Mouse (Mus musculus) mouse embryonic stem cell (cell line): ENCODE measurements around the gene Wdhd1.
"Not testable (repeated sequence)": the region's sequence is repeated elsewhere in the genome, so short reads cannot be mapped to it uniquely, and the experiment has no call there.

Source experiments
- in situ Hi-C, 2 experiments: fragments of 300-500 bp; cut with MboI; formaldehyde crosslinking; loops; 1 replicate in 1 of 2; 3 replicates in 1 of 2; pipeline ENCODE4 v1.14.3; 2019 to 2020; ENCODE audit warnings: low sequenced_read_pairs in 2 of 2, low pct_unique_long_range_greater_than_20kb in 1 of 2, mixed read lengths in 1 of 2; ENCODE audit not compliant: unreplicated experiment in 1 of 2

The Wdhd1 gene

DNA sequence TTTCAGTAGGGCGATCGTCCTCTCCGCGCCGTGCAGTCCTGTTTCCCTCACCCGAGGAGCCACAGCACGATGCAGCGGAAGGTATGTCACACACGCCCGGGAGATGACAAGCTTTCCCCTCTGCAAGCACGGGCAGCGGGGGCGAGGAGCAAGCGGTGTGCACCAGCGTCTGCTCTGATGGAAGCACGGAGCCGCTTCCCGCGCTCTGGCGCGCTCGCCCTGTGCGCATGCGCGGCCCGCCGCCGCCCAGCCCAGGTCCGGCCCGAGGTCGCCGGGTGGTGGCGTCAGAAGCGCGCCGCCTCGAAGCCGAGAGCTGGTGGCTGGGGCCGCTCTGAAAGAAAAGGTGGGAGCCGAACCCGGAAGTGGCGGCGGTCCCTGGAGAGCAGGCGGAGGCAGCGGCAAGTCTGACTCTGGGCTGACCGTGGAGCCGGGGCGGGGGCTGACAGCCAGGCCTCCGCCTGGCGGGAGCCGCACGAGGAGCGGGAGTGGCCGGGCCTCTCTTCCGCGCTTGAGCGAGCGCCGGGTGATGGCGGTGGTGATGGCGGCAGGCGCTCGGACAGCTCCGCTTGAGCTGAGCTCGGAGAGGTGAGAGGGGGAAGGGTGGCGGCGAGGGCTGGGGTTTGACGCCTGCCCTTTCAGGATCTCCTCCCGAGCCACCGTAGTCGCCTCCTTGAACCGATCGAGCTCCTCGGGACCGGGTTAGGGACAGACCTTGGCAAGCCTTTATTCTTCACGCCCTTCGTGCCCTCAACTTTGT is at the start of gene Wdhd1, which contains the start of gene Socs4:
Gene Wdhd1, minus strand, starts transcription at position 221 of the 757 bp plus-strand sequence.
Gene Socs4, plus strand, starts transcription at position 295 of the 757 bp plus-strand sequence.
- in situ Hi-C loops: no loop called here

DNA sequence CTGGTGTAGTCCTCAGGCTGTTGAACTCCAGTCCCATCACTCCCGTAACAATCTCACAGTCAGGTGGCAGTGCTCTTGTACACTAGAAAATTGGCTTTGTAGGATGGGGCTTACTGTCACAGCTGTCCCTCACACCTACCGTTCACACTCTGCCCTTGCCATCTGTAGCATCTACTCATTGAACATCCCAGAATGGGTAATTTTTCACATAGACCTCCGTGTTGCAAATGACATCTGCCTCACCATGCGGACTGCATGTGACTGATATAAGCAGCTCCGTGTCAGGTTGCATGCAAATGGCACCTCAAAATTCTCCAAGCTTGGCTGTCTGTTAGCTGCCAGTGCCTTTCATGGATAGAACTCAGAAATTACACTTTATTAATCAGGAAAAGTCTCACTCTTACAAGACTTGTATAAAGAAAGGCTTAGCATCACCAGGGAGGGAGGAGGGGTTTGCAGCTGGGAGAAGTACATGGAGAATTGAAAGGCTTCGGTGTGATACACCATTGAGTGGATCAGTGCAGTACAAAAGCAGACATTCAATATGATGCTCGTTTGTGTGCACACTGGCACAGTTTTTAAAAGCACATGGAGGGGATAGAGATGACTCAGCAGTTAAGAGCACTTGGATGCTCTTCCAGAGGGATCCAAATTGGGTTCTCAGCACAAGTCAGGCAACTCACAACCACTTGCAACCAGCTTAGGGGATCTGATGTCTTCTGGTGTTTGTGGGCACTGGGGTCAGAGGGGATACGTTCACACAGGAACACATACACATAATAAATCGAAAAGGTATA is 49.5 kb upstream of the Wdhd1 start:
- in situ Hi-C loops: no loop called here

DNA sequence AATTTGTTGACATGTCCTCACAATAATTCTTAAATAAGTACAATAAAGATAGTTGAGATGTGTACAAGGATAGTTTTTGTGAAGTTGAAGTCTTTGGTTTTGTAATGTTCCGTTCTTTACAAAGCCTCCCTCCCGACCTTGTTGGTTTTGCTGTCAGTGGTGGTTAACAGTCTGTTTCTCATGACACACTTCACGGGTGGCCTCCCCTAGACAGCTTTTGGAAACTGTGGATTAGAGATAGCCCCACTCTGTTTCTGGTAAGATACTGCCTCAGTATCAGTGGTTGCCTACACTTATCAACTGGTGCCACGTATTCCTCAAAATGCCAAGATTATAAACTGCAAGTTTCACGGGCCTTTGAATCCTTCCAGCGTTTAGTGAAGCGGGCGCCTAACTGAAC is 44.9 kb upstream of the Wdhd1 start:
- in situ Hi-C loops: not testable (repeated sequence)

DNA sequence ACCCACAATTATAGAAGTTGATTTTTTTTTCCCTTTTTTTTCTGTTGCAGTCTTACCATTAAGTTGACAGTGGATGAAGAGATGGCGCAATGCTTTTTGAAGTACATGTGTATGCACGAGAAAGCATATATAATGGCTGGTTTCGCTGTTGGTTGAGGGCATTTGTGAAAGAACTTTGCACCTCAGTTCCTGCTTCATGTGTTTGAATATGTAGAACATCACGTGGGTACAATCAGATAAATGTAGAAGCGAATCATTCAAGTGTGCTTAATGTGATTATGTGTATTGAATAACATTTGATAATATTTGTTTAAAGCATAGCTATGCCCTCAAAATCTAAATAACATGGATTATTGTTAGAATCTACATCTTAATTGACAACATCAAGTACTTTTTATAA is 42.7 kb upstream of the Wdhd1 start:
- in situ Hi-C loops: no loop called here

DNA sequence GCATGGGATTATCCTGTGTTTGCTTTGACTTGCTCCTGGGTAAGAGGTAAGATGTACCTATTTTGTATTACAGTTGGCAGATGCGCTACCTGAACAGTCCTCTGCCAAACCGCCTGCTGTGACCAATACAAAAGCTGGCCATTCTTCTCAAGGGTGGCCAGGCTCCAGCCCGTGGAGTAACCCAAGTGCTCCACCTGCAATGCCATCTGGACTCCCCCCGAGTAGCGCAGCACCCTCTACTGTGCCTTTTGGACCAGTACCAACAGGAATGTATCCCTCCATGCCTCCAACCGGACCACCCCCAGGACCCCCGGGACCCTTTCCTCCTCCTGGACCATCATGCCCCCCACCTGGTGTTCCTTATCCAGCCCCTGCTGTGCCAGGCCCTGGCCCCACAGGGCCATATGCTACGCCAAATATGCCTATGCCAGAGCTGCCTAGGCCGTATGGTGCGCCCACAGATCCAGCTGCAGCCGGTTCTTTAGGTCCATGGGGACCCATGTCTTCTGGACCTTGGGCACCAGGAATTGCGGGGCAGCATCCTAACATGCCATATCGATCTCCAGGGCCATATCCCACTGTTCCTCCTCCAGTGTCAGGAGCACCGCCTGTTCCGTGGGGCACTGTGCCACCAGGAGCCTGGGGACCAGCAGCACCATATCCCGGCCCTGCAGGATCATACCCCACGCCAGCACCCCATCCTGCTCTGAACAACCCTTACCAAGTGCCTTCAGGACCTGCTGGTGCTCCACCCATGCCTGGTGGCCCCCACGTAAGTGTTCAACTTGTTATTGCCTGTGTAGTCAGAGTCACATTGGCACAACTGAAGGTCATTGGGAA is 33.9 kb upstream of the Wdhd1 start:
- in situ Hi-C loops: no loop called here

DNA sequence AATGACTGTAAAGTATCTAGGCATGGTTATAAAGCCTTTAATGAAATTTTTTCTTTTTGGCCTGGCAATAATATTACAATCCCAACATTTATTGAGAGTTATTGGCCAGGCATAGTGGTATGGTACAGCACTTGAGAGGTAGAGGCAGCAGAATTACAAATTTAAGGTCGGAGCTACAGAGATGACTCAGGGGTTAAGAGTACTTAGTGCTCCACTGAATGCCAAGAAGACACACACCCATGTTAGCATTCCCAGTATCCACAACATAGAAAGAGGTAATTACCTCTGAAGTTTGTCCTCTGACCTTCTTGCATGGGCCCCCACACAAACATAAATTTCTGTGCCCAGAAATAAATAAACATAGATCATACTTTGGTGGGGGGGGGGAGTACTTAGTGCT is 32.4 kb upstream of the Wdhd1 start:
- in situ Hi-C loops: no loop called here

DNA sequence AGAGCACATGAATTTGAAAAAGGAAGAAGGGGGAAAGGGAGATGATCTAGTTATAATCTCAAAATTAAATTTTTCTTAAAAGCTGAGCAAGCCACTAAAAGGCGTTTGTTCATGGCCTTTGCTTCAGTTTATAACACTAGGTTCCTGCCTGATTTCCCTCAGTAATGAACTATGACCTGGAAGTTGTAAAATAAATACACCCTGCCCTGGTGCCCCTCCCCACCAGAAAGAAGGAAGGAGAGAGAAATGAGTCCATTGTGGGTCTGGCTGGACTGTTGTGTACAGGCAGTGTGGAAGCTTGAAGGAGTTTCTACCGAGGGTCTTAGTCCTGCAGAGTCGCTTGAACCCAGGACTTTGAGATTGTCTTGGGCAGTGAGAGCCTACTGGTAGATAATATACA is 31.0 kb upstream of the Wdhd1 start:
- in situ Hi-C loops: no loop called here

DNA sequence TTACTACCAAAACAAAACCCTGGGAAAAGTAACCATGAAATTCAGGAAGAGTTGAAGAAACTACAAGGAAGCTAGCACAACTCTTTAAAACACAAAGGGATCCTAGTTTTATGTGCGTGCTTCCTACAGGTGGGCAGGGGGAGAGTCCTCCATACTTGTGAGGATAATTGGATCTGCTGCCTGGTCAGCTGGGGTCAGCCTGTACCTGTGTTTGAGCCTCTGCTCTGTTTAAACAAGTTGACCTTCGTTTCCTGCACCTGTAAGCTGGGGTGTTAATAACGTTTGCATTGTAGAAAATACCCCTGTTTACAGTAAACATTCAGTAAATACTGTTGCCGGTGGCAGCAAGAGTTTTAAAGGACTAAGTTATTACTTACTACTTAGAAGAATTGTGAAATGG is 29.3 kb upstream of the Wdhd1 start:
- in situ Hi-C loops: no loop called here

DNA sequence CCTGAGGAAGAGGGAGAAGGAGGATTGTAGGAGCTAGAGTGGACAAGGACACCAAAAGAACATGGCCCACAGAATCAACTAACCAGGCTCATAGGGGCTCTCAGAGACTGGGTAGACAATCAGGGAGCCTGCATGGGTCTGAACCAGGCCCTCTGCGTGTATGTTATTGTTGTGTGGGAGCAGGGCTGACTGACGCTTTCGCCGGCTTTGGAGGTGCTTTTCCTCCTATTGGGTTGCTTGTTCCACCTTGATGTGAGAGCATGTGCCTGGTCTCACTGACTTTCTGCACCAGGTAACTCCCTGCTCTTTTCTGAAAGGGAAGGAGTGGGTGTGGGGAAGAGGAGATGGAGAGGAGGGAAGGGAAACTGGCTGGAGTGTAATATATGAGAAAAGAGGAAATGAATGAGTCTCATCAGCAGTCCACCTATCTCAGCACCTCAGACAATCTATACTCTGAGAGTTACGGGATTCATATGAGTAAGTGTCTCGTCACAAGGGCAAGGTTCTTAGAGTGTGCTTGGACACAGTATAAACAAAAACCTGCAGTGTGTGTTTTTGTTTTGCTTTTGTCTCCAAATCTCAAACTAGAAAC is 28.3 kb upstream of the Wdhd1 start:
- in situ Hi-C loops: no loop called here

DNA sequence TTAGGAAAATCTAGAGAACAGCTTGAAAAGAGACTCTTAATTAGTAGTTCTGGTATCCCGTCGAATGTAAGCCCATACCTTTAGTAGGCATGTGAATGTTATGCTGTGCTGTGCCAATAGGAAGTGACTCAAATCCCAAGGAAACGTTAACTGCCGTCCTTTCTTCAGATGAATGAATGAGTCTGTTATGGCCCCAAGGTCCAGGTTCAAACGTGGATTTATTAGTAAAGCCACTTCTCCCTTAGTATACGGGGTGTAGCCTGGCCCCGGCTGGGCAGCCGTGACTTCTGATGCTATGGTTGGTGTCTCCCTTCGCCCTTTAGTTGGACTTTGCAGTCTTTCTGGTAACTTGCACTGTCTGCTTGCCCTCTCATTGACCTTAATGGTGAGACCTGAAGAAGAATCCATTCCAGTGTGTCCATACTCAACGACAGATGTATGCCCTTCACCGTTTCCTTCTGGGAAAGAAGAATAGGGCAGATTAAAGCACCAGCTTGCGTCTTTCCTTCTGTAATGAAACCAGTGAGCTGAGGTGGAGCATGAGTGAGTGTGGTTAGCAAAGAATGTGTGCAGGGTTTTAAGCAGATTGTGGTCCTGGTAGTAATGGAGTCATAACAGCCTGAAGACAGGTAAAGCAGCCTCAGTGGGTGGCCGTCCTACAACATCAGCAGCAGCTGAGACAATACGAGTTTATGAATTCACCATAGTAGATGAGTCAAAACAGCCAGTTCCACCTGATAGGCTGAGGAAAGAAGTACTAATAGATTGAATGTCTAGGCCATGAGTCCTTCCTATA is 26.4 kb upstream of the Wdhd1 start:
- in situ Hi-C loops: no loop called here

DNA sequence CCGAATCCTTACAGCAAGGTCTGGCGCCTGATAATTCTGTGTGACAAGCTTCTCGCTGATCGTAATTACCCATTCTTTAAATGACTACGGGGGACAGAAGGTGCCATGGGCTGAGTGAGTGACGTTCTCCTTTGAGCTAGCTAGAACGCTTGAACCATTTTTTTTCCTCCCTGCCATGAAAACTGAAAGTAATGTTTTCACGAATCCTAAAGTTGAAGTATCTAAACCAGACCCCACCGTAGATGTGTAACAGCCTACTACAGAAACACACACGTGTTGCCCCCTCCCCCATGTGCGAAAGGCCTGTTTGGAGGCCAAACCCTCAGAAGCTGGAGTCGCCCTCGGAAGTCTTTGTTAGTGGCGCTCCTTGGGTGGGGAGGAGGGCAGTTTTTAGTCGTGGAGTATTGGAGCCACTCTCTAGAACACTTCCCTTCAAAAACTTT is 22.2 kb upstream of the Wdhd1 start:
- in situ Hi-C loops: no loop called here

DNA sequence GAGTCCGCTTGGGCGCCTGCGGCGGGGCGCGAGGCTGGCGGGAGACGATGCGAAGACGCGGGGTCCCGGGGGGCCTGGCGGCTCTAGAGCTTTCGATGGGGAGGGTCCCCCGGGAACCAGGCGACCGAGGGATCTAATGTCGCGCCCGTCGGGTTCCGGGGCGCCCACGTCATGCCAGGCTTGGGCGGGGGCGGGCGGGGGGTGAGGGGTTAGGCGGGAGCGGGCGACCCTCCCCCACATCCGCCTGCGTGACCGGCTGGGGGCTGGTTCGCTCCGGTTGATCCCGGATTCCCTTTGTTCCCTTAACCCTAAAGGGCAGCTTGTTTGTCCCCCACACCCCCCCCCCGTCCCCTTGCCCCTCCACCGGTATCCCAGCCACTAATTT is 21.7 kb upstream of the Wdhd1 start:
- in situ Hi-C loops: no loop called here

DNA sequence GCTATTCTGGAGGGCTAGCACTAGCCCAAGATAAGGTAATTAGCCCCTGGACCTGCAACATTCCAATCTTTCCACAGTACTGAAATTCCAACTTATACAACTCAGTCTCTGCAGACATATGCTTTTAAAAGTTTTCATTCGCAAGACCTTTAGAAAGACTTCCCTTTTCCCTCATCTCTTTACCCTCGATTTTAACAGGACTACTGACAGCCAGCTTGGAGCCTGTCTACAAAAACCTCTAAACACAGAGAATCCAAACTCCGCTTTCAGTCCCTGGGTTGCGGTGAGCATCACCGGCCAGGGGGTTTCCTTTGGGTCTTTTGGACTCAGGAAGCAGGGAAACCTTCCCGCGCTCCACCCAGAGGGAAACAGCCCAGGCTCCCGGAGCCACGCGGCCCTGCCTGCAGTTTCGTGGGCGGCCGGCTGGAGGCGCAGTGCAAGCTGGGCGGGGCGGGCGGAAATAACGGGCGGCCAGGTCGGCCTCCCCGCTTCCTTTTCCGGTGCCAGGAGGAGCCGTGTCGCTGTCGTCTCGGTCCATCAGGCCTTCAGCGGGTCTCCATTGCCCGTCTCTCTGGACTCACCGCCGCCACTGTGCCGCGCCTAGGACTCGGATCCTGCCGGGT is 21.2 kb upstream of the Wdhd1 start, which contains the start of gene Mapk1ip1l:
Gene Mapk1ip1l, plus strand, starts transcription at position 482 of the 623 bp plus-strand sequence.
- in situ Hi-C loops: no loop called here

DNA sequence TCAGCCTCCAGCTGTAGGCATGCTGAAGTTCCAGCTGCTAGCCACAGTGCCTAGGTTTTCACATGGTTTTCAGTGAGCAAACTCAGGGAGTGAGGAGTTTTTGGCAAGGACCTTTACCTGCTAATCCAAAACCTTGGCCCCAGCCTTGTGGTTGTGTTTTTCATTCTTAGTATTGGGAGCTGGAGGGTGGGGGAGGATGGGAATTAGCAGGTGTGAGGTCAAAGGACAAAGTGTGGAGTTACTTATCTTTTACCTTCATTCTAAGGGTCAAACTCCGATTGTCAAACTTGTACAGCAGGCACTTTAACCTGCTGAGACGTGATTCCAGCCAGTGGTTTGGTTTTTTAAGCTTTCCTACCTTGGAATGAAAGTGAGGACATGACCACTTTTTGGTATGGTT is 19.6 kb upstream of the Wdhd1 start:
- in situ Hi-C loops: no loop called here

DNA sequence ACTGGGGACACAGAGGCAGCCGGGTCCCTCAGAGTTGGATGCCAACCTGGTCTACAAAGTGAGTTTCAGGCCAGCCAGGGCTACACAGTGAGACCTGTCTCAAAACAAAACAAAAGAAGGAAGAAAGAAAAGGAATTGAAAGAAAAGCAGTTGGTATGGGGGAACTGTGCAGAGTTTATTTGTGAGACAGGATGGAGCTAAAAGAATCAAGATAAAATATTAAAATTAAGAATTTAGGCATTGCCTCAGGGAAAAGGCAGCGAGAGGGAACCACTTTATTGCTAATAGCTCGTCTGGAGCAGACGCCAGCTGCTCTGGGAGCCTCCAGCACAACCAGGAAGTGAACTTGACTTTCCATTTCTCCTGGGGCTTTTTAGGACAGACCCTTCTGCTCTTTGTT is 17.5 kb upstream of the Wdhd1 start:
- in situ Hi-C loops: no loop called here

DNA sequence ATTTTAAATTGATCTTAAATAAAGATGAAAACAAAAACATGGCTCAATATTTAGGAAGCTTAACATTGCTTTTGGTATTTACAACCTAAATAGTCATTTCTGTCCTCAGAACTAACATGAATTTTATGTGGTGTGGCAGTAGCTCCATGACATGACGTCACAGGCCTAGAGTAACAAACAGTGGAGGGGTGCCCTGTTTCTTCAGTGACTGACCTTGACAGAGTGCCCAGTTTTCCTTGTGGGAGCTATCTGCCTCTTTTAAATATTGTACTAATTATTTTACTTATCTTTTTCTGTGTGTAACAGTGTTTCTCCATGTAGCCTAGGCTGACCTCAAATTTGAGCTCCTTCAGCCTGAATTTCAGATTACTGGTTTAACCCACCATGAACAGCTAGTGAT is 15.1 kb upstream of the Wdhd1 start:
- in situ Hi-C loops: no loop called here

DNA sequence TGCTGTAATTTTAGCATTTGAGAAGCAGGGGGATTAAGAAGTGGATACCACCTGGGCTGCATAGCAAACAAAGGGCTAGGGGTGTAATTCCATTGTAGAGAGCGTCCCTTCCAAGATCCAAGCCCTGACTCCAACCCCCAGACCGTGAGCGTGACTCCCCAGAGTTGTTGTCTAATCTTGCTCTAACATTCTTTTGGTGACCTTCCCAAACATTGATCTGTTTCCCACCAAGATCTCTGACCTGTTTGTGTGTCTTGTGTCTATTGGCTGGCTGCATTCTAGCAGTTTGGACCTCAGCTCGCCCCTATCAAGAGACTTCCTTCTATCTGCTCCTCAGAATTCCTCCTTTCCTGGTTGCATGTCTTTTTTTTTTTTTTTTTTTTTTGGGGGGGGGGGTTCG is 10.4 kb upstream of the Wdhd1 start:
- in situ Hi-C loops: no loop called here
